Mouse (Mus musculus) adrenal gland, adult (tissue): Measurements from ENCODE around the gene A4galt.

Experiments
- DNase-seq, 2 experiments: peaks; one replicate each; pipeline ENCODE4 v3.0.0; 2022 to 2023; ENCODE audit warnings: low spot score in 1 of 2; ENCODE audit not compliant: inconsistent age in 2 of 2

A4galt gene

GRCm38 (mm10) chr15:83269985-83270384 is 18.4 kb upstream of the A4galt start:
- peak; percentile 74 to 84 for DNase-seq

DNA sequence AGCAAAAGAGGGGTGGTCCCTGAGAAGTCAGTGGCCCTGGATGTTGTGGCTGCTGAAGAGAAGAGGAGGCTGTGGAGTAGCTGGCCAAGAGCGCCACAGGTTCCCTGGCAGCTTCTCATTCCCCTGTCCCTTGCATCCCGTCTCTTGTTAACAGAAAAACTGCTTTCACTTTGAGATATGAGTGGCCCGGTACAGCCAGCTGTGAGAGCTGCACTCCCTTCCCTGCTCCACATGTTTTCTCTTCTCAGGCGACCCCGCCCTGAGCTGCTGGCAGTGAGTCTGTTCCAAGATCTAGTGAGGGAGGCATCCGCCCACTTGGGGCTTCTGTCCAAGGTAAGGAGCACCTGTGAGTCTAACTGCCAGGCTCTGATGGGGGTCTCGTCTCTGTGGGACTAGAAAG is 16.9 kb upstream of the A4galt start:
- DNase-seq, result peak; percentile 39 to 58

DNA sequence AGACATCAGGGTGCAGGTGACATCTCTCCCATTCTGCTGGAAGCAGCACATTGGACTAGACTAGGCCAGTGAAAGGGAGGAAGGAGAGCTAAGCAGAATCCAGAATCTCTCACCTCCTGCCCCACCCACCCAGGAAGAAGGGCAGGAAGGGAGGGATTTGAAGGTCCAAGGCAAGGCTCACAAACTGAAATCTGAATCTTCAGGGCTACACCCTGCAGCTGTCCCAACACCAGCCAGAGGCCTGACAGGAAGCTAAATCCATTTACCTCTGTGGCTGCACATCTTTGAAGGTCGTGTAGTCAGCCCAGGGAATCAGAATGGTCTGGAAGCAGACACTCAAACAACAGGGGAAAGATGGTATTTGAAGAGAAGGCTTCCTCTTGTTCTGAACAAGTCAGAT is 13.7 kb upstream of the A4galt start:
- DNase-seq, result no peak

- no peak for DNase-seq
These were observed 11.8 kb upstream of the A4galt start for GRCm38 (mm10) chr15:83263405-83263804.

- no peak for DNase-seq
These were observed 6.3 kb upstream of the A4galt start for GRCm38 (mm10) chr15:83257906-83258305.

GRCm38 (mm10) chr15:83256491-83256890 is 4.9 kb upstream of the A4galt start:
- DNase-seq, result no peak

- no peak for DNase-seq
These were observed 4.4 kb upstream of the A4galt start for GRCm38 (mm10) chr15:83255944-83256343.

- no peak for DNase-seq
These were observed 3.7 kb upstream of the A4galt start for GRCm38 (mm10) chr15:83255191-83255782.

DNA sequence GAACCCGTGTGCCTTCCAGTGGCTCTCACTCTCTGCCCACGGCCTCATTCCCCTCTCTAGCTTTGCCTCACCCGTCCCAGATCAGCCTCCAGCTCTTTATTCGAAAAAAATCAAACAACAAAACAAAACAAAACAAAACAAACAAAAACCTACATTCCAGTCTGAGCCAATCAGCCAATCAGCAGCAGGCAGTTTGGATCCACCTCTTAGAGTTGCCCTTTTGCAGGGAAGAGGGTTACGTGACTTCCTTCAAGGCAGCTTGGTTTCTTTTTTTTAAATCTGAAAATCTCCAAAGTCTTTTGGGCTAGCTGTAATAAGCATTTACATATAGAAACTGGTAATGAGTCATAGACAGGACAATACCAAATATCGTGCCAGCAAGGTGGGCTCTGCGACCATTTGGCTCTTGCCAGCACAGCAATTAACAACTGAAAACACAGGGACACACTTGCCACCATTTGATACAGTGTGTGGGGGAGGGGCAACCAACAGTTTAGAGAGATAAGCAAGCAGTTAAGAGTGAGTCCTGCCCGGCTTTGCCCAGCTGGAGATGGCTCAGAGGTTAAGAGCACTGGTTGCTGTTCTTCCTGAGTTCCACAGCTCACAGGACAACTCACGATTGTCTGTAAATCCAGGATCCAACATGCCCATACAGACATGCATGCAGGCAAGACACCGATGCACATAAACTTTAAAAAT is 2.9 kb upstream of the A4galt start:
- DNase-seq, result no peak

GRCm38 (mm10) chr15:83252060-83252459 is 486 bp upstream of the A4galt start:
- peak; percentile 46 to 63 for DNase-seq

- DNase-seq, result peak in 1 of 2 experiments; percentile 49
These were observed 861 bp downstream of the A4galt start for GRCm38 (mm10) chr15:83250651-83251175.

DNA sequence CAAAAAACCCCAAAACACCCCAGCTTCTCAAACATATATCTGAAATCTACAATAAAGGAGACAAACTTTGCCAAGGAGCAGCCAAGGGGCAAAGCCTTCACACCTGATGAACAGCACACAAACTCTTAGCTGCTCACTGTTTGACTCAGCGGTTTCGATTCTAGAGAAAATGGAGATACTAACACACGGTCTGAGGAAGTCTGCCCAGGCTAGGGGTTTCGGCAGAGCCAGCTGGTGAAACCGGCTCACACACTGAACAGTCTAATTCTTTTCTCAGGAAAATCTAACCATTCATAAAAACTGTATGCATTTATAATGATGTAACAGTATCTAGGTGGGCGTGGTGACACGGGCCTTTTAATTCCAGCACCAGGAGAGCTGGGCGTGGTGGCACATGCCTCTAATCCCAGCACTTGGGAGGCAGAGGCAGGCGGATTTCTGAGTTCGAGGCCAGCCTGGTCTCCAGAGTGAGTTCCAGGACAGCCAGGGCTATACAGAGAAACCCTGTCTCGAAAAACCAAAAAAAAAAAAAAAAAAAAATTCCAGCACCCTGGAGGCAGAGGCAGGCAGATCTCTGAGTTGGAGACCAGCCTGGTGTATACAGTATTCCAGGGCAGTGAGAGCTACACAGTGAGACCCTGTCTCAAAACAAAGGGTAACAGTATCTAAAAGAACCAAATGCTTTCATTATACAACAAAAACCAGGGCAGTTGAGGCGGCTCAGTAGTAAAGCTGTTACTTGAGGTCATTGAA is 1.9 kb downstream of the A4galt start:
- DNase-seq, result no peak

DNA sequence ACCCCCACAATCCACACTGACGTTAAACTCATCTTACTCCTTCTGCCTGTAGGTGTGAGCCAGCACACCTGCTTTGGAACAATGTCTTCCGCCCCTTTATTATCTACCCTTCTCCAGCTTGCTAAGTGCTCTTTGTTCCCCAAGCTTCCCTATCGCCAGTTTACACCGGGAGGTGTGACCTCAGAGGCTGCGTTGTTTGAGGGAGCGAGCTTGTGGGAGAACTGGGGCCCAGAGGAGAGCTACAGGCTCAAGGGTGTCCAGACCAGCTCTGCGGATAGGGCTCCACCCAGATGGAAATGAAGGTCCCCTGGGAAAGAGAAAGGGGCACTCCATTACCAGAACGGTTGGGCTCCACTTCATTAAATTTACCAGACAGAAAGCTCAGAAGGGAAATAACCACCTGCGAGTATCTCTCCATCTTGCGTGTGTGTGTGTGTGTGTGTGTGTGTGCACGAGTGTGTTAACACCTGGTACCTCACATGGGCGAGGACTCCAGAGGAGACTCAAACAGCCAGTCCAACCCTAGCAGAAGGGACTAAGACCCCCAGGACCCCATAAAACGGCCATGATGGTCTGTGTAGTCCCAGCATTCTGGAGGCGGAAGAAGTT is 3.2 kb downstream of the A4galt start:
- no peak for DNase-seq

GRCm38 (mm10) chr15:83244371-83244770 is 7.2 kb downstream of the A4galt start:
- DNase-seq, result no peak

GRCm38 (mm10) chr15:83241961-83242680 is 9.5 kb downstream of the A4galt start:
- no peak for DNase-seq

DNA sequence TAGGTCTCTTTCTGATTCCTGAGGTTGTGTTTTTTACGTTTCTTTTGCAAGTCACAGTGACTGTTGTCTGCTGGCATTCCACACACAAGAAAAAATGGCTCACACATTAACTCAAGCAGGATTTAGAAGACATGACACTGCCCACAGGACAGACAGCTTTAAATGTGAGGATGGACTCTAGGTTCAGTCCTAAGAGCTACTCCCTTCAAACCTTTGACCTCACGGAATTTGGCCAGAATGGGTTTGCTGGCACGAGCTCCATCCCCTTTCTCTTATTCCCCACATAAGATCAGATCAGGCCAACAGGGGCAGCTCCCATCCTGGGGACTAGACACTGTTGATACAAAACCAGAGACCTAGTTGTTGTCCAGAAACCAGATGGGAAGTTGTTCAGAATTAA is 10.1 kb downstream of the A4galt start:
- no peak for DNase-seq

DNA sequence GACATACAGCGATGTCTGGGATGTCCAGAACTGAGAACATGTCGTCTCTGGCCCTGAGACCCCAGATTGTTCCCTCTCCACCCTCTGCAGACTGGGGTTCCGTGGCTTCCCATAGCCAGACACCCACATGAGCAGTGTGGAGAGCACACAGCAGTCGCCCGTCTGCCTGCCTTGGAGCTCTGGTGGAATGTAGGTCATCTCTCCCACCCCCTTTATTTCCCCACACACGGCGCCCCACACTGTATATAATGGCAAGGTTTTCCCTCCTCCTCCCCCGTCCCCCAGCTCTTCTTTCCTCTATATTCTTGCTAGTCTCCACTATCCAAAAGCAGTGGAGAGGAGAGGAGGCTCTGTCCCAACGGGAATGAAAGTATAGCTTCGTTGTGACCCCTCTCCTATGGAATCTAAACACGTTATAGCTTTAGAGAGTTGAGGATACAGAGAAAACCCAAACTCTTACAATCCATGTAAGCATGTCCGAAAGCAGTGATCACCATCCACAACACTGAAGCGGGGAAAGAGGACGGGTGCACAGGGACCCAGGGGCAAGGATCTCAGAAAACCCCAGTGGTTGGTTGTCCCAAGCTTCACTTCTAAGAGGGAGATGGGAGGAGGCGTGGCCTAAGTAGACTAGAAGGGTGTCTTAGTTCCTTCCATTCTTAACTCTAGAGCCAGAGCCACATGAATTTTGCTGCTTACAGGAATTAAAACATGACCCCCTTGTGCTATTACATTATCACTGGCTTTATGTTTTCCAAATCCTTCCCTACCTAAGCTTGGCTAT is 13.9 kb downstream of the A4galt start:
- no peak for DNase-seq

GRCm38 (mm10) chr15:83236824-83237223 is 14.8 kb downstream of the A4galt start:
- no peak for DNase-seq

- DNase-seq, result peak; percentile 76 to 79
These were observed 18.2 kb downstream of the A4galt start for GRCm38 (mm10) chr15:83233219-83233992.
